Mouse (Mus musculus) thymus, postnatal 14 days (tissue): Measurements from ENCODE around the gene Efl1.
A peak's percentile ranks its signal among the peaks of the same experiment; 100 is the strongest.

Experiments used
- DNase-seq: peaks from one replicate; pipeline ENCODE4 v3.0.0; 2021

The Efl1 gene

DNA sequence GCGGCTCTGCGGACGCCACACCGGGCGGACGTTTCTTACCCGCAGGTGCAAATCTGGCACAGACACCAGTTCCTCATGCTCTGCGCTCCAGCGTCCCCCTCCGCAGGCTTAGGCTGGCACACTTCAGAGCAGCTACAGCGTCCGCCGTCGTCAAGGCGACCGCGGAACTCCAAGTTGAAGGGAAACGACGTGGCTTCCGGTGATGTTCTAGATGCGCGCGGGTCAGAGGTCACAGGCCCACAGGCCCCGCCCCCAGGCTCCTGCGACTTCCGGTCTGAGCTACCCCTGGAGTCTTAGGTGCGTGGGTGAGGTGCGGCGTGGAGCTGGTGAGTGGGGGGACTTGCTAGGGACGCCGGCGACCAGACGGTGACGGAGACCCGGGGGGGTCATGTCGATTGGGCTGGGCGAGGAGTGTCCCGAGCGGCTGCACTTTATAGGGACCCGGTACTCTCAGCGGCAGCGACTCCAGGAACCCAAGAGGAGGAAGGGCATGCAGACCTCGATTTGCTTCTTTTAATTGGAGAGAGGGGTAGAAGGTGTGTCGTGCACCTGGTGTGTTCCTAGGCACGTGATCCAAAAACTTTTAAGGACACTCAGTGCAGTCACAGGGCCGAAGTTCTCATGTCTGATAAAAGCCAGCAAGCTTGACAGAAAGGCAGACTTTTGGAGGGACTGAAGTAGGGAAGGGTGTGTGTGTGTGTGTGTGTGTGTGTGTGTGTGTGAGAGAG is at the start of gene Efl1, which contains the start of gene Saxo2:
Gene Efl1, plus strand, starts transcription at position 262 of the 728 bp plus-strand sequence.
Gene Saxo2, minus strand, starts transcription at position 176 of the 728 bp plus-strand sequence.
- DNase-seq: peak; percentile 98

DNA sequence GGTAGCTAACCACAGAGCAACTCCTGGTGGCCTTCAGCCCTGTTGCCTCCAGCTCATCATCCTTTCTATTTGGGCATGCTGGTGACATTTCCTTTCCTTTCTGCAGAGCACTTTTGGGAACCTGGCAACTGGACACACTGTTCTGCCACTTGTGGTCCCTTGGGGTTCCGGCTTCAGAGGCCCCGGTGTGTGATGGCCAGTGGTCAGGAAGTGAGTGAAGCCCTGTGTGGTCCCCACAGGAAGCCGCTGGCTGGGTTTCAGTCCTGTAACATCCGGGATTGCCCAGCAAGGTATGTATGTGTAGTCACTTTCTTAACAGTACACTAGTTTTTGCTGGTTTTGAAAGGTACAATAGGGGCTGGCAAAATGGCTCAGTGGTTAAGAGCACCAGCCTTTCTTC is 46.4 kb upstream of the Efl1 start:
- DNase-seq: no peak

DNA sequence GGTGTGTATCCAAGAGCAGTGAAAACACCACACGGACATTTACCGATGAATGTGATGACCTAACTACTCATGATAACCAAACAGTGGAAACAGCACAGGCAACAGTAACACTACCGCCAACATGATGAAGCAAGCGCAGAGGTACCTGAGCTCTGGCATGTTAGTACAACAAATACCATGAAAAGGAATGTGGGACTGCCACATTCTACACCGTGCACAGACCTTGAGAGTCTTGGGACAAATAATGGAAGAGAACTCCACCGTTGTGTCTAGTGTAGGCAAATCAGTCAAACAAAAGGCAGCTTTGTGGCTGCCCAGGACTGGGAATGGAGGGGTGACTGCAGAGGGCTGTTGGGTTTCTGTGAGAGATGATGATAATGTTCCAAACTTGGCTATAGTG is 43.0 kb upstream of the Efl1 start:
- DNase-seq: no peak

DNA sequence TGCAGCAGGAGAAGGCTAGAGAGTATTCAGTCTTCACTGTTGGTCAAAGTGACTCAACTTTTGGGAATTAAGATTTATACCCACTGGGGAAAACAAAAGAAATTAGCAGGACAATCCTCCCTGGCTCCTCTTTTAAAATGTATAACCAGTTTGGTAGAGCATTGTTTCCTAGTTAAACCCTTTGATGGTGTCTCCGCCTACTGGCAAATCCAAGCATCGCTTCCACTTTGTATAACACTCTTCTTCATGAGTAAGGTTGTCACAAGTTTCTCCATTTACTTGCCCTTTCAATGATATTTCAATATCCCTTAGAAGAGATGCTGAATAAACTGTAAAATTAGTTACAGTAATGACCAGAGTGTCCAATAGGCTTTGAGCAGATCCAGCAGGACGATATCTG is 38.8 kb upstream of the Efl1 start:
- DNase-seq: no peak

DNA sequence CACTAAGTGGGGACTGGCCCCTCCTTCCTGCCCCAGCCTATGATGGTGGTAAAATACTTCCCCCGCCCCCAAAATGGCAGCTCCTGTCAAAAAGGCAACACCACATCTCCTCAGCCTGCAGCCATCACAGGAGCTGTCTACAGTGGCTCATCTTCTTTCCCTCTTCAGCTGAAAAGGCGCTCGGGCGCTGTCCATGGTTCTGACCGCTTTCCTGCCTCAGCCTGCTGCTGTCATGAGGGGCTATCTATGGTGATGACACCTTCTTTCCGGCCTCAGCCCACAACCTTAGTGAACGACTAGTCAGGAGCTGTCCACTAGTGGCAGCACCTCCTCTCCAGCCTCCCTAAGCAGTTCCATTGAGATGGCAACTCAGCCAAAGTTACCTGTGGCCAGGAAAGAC is 23.1 kb upstream of the Efl1 start:
- DNase-seq: peak; percentile 66

DNA sequence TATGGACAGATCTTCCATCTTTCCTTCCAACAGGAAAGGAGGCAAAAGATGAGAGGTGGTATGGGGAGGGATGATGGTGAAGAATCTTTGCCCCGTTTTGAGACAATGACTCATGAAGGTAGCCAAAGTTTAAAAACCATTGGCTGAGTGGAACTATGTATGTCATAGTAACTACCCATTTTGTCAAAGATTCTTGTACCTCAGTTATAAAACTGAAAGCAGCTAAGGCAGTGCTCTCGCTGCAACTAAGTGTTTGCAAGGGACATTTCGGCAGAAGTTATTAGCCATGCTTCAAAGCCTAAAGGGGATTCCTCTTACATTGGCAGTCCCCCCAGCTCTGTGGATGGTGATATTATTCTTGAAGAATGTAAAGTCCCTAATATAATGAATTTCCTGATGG is 1.2 kb upstream of the Efl1 start:
- DNase-seq: no peak

DNA sequence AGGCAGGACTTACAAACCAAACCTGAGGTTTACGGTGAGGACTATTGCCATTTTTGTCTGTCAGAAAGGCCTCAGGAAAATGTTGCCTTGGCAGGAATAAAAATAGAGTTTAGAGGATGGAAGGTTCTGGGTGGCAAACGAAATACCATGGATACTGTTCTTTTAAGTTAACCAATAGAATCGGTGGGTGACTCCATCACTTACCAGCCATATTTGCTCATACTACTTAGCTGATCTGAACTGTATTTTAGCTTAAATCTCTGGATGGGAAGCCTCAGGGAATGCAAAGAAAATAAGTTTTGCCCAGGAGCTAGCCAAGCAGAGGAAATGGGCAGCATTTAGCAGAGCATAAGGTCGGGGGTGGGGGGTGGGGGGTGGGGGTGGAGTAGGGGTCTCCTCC is 505 bp upstream of the Efl1 start:
- DNase-seq: no peak

DNA sequence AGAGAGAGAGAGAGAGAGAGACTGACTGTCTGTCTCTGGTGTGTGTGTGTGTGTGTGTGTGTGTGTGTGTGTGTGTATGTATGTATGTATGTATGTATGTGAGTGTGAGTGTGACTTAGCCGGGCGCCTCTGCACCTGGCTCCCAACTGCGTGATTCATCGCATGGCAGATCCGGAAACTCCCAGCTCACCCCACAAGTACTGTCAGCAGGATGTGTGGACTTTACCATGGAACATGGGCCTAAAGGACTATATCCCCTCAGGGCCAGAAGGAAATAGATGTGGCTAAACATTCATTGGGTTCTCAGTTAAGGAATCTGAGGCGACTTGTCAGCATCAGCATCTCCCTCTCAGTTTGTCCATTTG is 649 bp downstream of the Efl1 start:
- peak; percentile 20 for DNase-seq

DNA sequence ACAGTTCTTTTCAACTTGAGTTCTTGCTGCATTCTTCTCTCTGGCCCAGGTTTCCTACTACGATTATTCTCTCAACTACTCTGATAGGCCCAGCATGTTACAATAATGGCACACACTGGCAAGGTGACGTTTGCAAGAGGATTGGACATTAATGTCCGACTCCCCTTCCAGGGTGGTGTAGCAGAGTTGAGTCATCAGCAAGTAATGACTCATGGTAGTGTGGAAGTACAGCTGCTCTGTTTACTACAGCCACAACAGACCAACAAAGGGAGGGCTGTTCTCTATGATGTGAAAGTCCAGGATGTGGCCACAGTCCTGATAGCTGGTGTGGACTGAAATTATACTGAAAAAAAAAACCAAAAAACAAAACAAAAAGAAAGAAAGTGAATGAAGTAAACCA is 16.2 kb downstream of the Efl1 start:
- DNase-seq: no peak

DNA sequence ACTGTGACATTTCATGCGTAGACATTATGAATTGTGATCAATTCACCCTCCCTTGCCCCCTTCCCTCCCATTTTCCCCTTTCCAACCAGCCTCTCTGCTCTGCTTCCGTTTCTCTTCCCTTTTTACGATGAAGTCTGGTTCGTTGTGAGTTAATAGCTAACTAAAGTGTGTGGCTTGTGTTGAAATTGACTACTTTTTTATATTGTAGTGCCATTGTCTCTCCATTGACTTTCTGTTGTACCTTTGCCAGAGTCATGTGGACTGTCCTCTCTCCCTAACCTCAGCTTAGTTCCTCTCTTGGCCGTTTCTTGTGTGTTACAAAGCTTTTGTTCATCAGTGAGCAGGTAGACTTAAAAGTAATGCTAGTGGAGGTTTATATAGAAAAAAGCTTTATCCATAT is 27.6 kb downstream of the Efl1 start:
- DNase-seq: no peak

DNA sequence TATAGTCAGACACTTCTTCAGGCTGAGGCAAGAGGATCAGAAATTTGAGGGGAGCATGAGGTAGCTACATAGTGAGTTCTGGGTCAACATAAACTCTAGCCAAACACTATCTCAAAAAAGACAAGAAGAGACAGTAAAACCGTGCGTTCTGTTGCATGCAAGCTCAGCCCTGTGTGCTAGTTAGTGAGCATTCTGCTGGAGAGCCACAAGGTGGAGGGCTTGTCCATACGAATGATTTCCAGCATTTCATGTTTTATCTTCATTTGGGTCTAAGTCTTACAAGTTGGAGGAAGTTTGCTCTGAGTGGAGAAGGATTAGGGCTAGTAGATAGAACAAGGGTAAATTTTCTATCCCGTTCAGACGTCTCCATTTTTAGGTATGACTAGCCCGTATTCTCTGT is 28.4 kb downstream of the Efl1 start:
- DNase-seq: no peak

DNA sequence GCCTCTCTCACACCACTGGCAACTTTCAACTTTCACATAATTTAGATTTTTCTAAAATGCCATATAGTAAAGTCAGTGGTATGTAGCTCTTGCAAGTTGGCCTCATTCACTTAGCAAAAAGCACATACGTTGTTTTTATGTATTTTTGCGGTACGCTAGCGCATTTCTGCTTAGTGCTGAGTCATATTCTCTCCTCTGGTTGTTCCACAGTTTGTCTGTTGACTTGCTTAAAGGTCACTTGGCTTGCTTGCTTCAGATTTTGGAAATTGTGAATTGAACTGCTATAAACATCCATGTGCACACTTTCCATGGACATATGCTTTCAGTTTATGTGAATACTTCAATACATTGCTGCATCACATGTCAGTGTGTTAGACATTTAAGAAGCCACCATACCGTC is 31.5 kb downstream of the Efl1 start:
- DNase-seq: no peak

DNA sequence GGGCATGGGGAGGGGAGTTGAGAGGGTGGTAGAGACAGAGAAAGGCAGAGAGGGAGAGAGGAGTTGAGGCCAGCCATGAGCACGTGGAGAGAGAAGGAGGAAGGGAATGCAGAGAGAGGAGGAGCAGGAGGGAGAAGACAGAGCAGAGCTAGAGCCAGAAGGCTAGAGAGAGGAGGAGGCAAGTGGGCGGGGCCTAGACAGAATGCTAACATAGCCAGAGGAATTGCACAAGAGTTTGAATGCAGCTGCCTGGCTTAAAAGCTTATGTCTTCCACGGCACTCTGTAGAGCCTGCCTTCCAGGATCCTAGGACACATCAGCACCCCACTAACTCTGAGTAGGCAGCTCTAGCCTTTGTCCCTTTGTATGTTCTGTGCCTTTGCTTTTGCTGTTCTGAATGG is 40.3 kb downstream of the Efl1 start:
- no peak for DNase-seq

DNA sequence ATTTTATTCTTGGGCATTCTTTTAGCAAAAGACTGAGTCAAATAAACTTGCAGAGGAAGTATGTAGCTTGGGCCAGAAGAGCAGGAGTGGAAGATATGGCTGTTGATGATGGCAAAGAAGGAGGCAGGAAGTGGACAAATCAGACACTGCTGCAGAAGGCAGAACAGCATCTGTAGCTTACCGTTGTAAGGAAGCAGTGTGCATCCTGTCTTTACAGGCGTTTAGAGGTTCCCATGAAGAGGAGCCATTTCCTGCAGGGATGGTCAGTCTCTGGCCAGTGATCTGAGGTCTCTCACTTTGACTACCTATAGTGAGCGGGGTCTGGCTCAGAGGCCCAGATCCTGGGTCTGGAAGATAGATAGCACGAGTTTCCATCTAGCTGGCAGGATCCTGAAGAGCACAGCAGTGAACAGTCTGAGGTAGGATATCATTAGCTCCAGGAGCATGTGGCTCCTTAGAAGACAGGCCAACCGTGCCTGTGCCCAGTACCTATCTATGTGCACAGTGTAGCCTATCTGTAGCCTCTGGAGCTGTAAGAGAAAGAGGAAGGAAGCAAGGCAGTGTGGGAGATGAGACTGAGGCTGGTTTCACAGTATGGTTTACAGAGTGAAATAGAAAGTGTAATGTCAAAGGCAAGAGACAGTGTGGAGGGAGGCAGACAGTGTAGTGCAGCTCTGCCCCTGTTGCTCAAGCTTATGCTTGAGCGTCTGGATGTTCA is 42.8 kb downstream of the Efl1 start:
- no peak for DNase-seq

DNA sequence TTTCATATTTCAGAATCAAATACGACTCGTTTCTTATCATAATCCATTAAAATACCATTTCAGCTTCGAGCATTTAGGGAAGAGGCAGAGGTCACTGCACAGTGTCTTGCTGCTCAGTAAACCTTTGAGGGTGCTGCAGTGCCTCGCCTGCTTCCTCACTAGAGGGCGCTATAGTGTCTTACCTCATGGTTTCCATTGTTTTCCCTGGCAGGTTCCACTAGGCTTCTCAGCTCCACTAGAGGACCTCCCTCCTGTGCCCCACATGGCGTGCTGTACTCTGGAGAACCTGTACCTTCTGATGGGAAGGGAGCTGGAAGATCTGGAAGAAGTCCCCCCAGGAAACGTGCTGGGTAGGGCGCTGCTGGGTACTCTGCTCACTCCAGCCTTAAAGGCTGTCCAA is 49.3 kb downstream of the Efl1 start:
- peak; percentile 25 for DNase-seq

DNA sequence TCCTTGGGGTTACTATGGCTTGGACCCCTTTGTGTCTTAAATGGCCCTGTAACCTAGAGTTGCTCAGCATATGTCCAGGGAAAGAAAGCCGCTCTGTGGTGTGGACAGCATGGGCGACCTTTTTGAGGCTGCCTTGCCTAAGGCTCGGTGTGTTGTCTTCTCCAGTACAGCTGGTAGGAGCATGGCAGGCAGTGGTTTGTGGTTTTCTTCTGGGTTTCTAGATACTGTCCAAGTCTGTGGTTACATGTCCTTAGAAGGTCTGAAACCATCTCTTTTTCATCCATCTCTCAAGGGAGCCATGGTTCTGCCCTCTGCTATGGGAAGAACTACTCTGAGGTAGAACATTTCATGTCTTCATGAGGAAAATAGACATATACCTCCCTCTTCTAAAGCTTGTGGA is 50.6 kb downstream of the Efl1 start:
- DNase-seq: no peak

DNA sequence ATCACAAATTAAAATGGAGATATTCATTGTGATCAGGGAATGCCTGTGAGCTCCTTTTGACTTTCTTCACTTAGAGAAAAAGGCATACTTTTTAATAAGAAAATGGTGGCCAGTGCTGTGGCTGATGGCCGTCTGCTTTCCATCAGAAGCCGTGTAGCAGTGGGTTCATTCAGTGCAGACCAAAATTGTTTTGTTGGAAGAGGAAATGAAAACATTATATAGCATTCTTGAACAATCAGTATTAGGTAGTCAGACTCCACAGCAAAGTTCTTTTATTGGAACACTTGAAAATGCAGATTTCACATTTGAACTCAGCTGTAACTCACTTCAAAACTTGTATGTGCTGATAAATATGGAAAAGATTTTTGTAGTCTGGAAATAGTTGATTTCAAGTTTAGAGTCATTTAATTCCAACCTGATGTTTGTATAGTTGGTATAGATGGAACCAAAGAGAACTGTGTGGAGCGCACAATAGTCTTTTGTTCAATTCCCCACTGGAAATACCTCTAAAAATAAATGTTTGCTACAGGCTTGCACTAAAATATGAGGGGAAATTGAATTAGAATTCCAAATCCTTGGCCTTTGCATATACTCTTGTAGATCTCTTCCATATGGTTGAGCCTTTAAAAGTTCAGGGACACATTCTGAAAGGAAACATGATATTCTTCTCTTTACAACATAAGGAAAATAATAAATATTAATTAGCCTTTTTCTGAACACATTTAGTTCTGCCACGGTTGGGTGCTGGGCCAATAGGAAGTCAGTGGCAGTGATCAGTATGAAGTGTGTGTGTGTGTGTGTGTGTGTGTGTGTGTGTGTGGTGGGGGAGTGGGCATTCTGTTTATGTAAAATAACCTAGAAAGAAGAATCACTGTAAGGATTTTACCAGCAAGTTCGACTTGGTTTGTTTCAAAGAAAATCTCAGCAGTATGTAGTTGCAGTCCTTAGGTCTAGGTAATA is 54.2 kb downstream of the Efl1 start:
- DNase-seq: no peak

DNA sequence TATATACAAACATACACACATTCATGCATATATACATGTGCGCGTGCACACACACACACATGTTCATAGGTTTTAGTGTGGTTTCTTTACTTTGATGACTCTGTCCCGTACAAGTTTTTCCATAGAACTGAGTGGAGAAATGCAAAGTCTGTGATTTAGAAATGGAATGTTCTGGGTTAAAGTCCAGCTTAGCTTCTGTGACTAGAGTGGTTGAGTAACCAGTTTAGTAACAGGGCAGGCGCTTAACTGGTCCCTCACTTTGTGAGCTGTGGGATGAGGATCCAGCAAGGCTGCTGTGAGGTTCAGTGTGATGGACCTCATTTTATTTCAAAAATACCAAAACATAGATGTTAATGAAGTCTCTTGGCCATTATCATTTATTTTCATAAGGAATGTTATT is 60.8 kb downstream of the Efl1 start:
- DNase-seq: no peak

DNA sequence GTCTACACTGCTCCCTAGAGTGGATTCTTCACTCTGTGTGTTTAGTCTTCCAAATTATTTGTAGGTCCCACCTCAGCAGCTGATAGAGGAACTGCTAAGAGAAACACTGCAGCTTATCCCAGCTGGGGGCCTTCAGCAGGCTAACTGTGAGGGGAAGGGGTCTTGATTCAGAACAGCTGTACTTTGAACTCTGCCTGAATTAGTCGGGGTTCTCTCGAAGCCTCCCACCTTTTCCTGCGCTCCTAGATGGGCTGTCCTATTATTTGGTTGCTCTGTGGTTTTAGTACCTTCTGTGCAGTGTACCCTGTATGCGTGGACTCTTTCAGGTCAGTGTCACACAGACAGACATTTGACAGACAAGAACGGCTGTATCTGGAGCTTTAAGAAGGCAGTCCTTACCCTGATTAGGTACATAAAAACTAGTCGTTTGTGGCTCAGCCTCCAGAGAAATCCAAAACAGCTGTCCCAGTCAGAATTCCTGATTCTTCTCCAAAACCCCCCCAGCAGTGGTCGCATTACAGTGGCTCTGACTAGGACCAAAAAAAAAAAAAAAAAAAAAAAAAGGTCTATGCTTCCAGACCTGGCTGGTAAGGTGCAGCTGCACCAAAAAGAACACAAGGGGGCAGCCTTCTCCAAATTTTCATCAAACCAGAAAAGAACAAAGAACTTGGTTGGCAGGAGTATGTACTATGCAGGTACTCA is 66.9 kb downstream of the Efl1 start:
- DNase-seq: peak; percentile 63

DNA sequence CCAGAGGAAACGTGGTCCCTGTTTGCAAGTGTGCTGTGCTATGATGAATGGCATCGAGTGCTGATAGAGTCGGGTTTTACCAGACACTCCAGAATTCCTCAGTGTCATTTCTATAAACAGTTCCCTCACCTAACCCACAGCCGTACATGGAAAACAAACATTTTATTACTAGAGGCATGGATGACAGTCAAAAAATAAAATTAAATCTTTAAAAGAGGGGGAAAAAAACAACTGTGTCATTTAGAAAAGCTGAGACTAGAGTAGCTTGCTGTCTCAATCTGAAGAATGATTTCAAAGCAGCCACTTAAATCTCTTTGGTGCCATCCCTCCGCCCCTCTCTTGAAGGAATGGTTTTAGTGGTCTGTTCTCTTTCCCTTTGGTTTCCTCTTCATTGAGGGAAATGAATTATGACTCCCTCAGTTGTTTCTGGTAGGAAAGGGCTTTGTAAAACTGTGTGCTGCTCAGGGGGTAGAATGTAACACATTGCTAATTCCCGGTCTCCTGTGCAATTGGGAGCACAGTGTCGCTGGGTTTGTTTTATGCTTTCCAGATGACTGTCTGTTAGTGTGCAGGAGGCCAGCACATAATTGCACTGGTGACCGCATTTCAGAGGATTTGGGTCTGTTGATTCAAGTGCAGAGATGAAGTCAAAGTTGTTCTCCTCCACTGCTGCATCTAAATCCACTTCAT is 67.6 kb downstream of the Efl1 start:
- DNase-seq: no peak

DNA sequence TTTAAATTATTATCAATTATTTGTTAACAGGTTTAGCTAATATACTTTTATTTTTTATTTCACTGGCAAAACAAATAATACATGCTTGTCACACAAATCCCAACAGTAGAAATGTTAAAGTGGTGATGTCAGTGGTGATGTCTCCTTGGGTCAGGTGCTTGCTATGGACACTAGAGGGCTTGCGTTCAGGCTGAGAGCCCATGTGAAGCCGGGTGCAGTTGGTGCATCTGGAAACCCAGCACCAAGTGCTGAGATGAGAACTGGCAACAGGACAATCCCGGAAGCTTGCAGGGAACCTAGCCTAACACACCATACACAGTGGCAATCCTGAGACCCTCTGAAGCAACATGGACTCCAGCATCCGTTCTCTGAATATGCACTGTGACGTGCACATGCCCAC is 70.9 kb downstream of the Efl1 start:
- DNase-seq: no peak

DNA sequence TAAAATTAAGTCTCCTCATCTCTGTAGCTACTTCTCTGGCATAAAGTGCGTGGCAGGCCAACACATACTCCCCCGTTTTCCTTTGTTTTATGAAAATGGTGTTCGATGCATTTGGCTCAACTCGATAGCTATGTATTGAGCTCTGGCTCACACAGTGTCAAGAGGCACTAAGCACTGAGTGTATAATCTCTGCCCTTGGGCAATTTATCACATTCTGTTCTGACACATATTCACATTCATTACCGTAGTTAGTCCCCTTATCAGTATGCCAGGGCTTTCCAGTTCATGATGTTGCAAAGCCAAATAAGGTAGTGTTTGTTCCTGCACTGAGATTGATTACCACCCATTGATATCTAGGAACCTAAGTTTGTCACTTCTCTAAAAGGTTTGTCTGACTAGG is 71.3 kb downstream of the Efl1 start:
- DNase-seq: no peak
